Mouse (Mus musculus): Measurements from ENCODE around the gene Inf2. TPM values are rescaled to one million over a fixed set of nuclear protein-coding genes. Genes with fewer than 3 reads are reported as not detected.

Inf2 gene
- total and polyA plus RNA-seq, 3 experiments = 13.9 to 131 (median 36.6) TPM

DNA sequence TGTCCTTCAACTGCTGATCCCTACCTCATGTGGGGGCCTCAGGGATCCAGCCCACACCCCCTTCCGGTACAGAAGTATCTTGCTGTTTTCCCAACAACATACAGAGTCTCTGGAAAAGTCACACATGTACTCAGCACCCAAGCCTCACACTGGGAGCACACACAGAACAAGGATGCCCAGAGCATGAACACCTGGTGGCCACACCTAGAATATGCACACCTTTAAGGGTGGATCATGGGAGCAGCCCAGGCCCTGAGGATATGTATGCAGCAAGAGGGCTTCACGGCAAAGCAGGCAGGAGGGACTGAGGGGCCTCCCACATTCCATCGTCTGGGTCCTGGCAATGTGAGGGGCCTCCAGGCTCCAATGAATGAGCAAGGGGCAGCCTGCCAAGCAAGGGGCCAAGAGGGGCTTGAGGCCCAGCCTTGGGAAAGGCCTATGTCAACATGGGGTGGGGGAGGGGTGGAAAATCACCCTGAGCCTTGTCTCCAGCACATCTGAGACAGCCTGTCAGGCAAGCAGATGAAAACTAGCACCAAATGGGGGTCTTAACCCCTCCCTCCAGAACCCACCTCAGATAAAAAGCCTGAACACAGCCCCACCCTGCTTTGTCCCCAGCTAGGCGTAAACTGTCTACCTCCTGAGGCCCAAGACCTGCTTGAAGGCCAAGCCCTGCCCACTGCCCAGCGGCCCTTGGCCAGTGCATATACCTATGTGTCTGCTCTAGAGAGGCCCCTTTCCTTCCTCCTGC is 72.2 kb downstream of the Inf2 start:
- peaks cover 0 to 12% of the 10 kb centered on the region in 2 experiments; a peak in 1 of 4 replicates for H3K4me1 ChIP-seq (ENCODE audit: control insufficient read depth in 1 of 2, insufficient read depth in 2 of 2)
- dilution Hi-C loops (cut with MboI; ENCODE audit: extremely low pct_ligation_motif_present, extremely low pct_unique_long_range_greater_than_20kb, low sequenced_read_pairs) = no loop called here
- H3K27ac ChIP-seq (ENCODE audit: insufficient read depth, low read depth) = no peak overlapping the region
- peaks cover 81 to 99% of the 10 kb centered on the region in 2 experiments for H3K36me3 ChIP-seq (replicated peaks in 1 of 2; ENCODE audit: control insufficient read depth in 1 of 2, insufficient read depth in 1 of 2, low read length in 1 of 2)
- no peak overlapping the region for H3K4me3 ChIP-seq (replicated peaks in 1 of 3; ENCODE audit: low read depth in 2 of 3, low read length in 2 of 3, poor library complexity in 1 of 3)
- no peaks in the 10 kb centered on the region; the same call in 1 of the 2 replicates for H3K79me2 ChIP-seq (replicated peaks; ENCODE audit: control insufficient read depth, extremely low read depth, insufficient read depth, poor library complexity, severe bottlenecking)
- TF ChIP-seq RAD21 (IDR thresholded peaks at IDR 0.05; ENCODE audit: low read depth, low read length) (no peak), E2F4 (IDR thresholded peaks at IDR 0.05; ENCODE audit: insufficient replicate concordance, low read depth, low read length) (no peak), USF1 (IDR thresholded peaks at IDR 0.05; ENCODE audit: low read depth, low read length) (no peak), PAX5 (IDR thresholded peaks at IDR 0.05; ENCODE audit: low read length) (no peak), ELF1 (IDR thresholded peaks at IDR 0.05; ENCODE audit: low read depth, low read length) (no peak), USF2 (conservative IDR thresholded peaks at IDR 0.05; ENCODE audit: low read depth, low read length) (no peak), ZNF384 (IDR thresholded peaks at IDR 0.05; ENCODE audit: low read depth, low read length) (no peak), MAZ (IDR thresholded peaks at IDR 0.05; ENCODE audit: low read depth, low read length) (no peak), KAT2A (IDR thresholded peaks at IDR 0.05; ENCODE audit: insufficient replicate concordance, low read length) (no peak), CHD2 (IDR thresholded peaks at IDR 0.05; ENCODE audit: low read length) (no peak), ZC3H11A (IDR thresholded peaks at IDR 0.05; ENCODE audit: low read depth, low read length) (no peak), SIN3A (IDR thresholded peaks at IDR 0.05; ENCODE audit: low read length) (no peak), MAFK (IDR thresholded peaks at IDR 0.05; ENCODE audit: insufficient replicate concordance, low read length) (no peak), TCF12 (IDR thresholded peaks at IDR 0.05; ENCODE audit: low read depth, low read length) (no peak), MEF2A (IDR thresholded peaks at IDR 0.05; ENCODE audit: borderline replicate concordance, low read depth, low read length) (no peak), ZKSCAN1 (IDR thresholded peaks at IDR 0.05; ENCODE audit: borderline replicate concordance, low read depth, low read length) (no peak), MAX (IDR thresholded peaks at IDR 0.05; ENCODE audit: low read length) (no peak), EP300 (IDR thresholded peaks at IDR 0.05; ENCODE audit: low read length) (no peak), TBP (conservative IDR thresholded peaks at IDR 0.05; ENCODE audit: low read depth, low read length) (no peak), RCOR1 (conservative IDR thresholded peaks at IDR 0.05; ENCODE audit: low read depth, low read length) (no peak)
- DNase-seq (ENCODE audit: extremely low read depth) = no peak
- no peaks in the 10 kb centered on the region for H3K27me3 ChIP-seq (replicated peaks)
- H3K9me3 ChIP-seq (replicated peaks; ENCODE audit: low read length) = no peaks in the 10 kb centered on the region
- in situ Hi-C loops (cut with MboI; ENCODE audit: low pct_ligation_motif_present, low pct_unique_long_range_greater_than_20kb, low sequenced_read_pairs) = no loop called here
- H3K9ac ChIP-seq (ENCODE audit: insufficient read depth, low read depth) = no peak overlapping the region
- H3K4me2 ChIP-seq (ENCODE audit: insufficient read depth, low read depth, poor library complexity, severe bottlenecking) = no peak overlapping the region

DNA sequence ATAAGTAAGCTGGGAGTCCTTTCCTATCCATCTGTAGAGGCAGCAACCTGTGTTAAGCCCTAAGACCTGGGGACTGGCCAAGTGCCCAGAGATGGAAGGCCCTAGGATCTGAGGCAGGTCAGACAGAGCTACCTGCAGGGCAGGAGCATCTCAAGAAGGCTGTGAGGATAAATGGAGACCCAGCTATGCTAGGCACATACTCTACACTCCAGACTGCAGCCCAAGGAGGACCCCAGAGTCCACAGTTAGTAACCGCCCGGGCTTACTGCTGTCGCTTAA is 72.7 kb downstream of the Inf2 start:
- no peak for TF ChIP-seq GABPA (IDR thresholded peaks at IDR 0.05; ENCODE audit: insufficient replicate concordance, low read depth, low read length)
- TF ChIP-seq MAZ (IDR thresholded peaks at IDR 0.05; ENCODE audit: low read depth, low read length) = no peak
- TF ChIP-seq CTCF (conservative IDR thresholded peaks at IDR 0.05 in 1 of 2, IDR thresholded peaks at IDR 0.05 in 1 of 2; ENCODE audit: low read depth in 2 of 2, low read length in 2 of 2) = no peak
- no peak for TF ChIP-seq ELF1 (IDR thresholded peaks at IDR 0.05; ENCODE audit: low read depth, low read length)
- TF ChIP-seq ZMIZ1 (IDR thresholded peaks at IDR 0.05; ENCODE audit: low read depth, low read length) = no peak
- no peak for TF ChIP-seq RCOR1 (conservative IDR thresholded peaks at IDR 0.05; ENCODE audit: low read depth, low read length)
- TF ChIP-seq UBTF (IDR thresholded peaks at IDR 0.05; ENCODE audit: low read depth, low read length) = no peak
- no peak for TF ChIP-seq RAD21 (IDR thresholded peaks at IDR 0.05; ENCODE audit: low read depth, low read length)
- TF ChIP-seq USF2 (conservative IDR thresholded peaks at IDR 0.05; ENCODE audit: low read depth, low read length) = no peak
- H3K9ac ChIP-seq (ENCODE audit: insufficient read depth, low read depth) = no peak overlapping the region
- in situ Hi-C loops (cut with MboI; ENCODE audit: low pct_ligation_motif_present, low pct_unique_long_range_greater_than_20kb, low sequenced_read_pairs) = no loop called here
- H3K9me3 ChIP-seq (replicated peaks; ENCODE audit: low read length) = no peaks in the 10 kb centered on the region
- peaks cover 81 to 99% of the 10 kb centered on the region in 2 experiments for H3K36me3 ChIP-seq (replicated peaks in 1 of 2; ENCODE audit: control insufficient read depth in 1 of 2, insufficient read depth in 1 of 2, low read length in 1 of 2)
- DNase-seq (ENCODE audit: extremely low read depth) = no peak
- dilution Hi-C loops (cut with MboI; ENCODE audit: extremely low pct_ligation_motif_present, extremely low pct_unique_long_range_greater_than_20kb, low sequenced_read_pairs) = no loop called here
- H3K79me2 ChIP-seq (replicated peaks; ENCODE audit: control insufficient read depth, extremely low read depth, insufficient read depth, poor library complexity, severe bottlenecking) = no peaks in the 10 kb centered on the region; the same call in 1 of the 2 replicates
- no peak overlapping the region for H3K27ac ChIP-seq (ENCODE audit: insufficient read depth, low read depth)
- no peak overlapping the region for H3K4me2 ChIP-seq (ENCODE audit: insufficient read depth, low read depth, poor library complexity, severe bottlenecking)
- peaks cover 0 to 12% of the 10 kb centered on the region in 2 experiments; a peak in 1 of 4 replicates for H3K4me1 ChIP-seq (ENCODE audit: control insufficient read depth in 1 of 2, insufficient read depth in 2 of 2)
- H3K27me3 ChIP-seq (replicated peaks) = no peaks in the 10 kb centered on the region
- H3K4me3 ChIP-seq (replicated peaks in 1 of 3; ENCODE audit: low read depth in 2 of 3, low read length in 2 of 3, poor library complexity in 1 of 3) = no peak overlapping the region

Measured in CH12.LX (cell line).